Mouse (Mus musculus) myocyte (in vitro differentiated cells): ENCODE results near the gene Nrm.

ENCODE experiments used
- CEBPB ChIP-seq: IDR thresholded peaks from 2 replicates; pipeline ENCODE4 v1.6.1; 2011; ENCODE audit warnings: mild to moderate bottlenecking, moderate library complexity; ENCODE audit not compliant: poor library complexity, insufficient read depth, severe bottlenecking
- MAX ChIP-seq: IDR thresholded peaks from one replicate; pipeline ENCODE4 v1.6.1; 2011; ENCODE audit warnings: low read depth, mild to moderate bottlenecking, control low read depth
- MYOD1 ChIP-seq, 3 experiments: IDR thresholded peaks; one replicate each; pipeline ENCODE4 v1.6.1; 2011; ENCODE audit warnings: control low read depth in 2 of 3, low read depth in 2 of 3, mild to moderate bottlenecking in 2 of 3, moderate library complexity in 1 of 3; ENCODE audit not compliant: insufficient read length in 2 of 3, control insufficient read depth in 1 of 3
- MYOG ChIP-seq, 3 experiments: IDR thresholded peaks; one replicate each; pipeline ENCODE4 v1.6.1; 2011; ENCODE audit warnings: control low read depth in 2 of 3, low read depth in 2 of 3, mild to moderate bottlenecking in 2 of 3; ENCODE audit not compliant: insufficient read length in 2 of 3, control insufficient read depth in 1 of 3, insufficient read depth in 1 of 3
- POLR2A ChIP-seq: IDR thresholded peaks from one replicate; pipeline ENCODE4 v1.6.1; 2011; ENCODE audit warnings: low read depth, mild to moderate bottlenecking, control low read depth, moderate library complexity; ENCODE audit not compliant: insufficient read length
- POLR2AphosphoS2 ChIP-seq: IDR thresholded peaks from one replicate; pipeline ENCODE4 v1.6.1; 2011; ENCODE audit warnings: low read depth, control low read depth; ENCODE audit not compliant: insufficient read length
- REST ChIP-seq: IDR thresholded peaks from one replicate; pipeline ENCODE4 v1.6.1; 2011; ENCODE audit warnings: mild to moderate bottlenecking, control low read depth, moderate library complexity; ENCODE audit not compliant: insufficient read depth, insufficient read length
- TCF12 ChIP-seq: IDR thresholded peaks from one replicate; pipeline ENCODE4 v1.6.1; 2011; ENCODE audit warnings: mild to moderate bottlenecking, control low read depth; ENCODE audit not compliant: poor library complexity, insufficient read depth, severe bottlenecking
- TCF3 ChIP-seq: IDR thresholded peaks from one replicate; pipeline ENCODE4 v1.6.1; 2011; ENCODE audit warnings: low read depth, control low read depth; ENCODE audit not compliant: insufficient read length
- USF1 ChIP-seq: IDR thresholded peaks from one replicate; pipeline ENCODE4 v1.6.1; 2011; ENCODE audit warnings: low read depth, mild to moderate bottlenecking, control low read depth, moderate library complexity

GRCm38 (mm10) chr17:35873774-35874519 lies 12.8 kb downstream of the Nrm start:
- no peak for TF ChIP-seq POLR2A
- no peak for TF ChIP-seq REST
- TF ChIP-seq TCF3, result no peak
- no peak for TF ChIP-seq USF1
- no peak for TF ChIP-seq TCF12
- no peak for TF ChIP-seq MYOG (IDR thresholded peaks at IDR 0.05; ENCODE audit: control insufficient read depth in 1 of 3, insufficient read depth in 1 of 3, insufficient read length in 2 of 3, low read depth in 2 of 3)
- TF ChIP-seq MYOD1 (IDR thresholded peaks at IDR 0.05; ENCODE audit: control insufficient read depth in 1 of 3, insufficient read length in 2 of 3, low read depth in 2 of 3), result no peak
- no peak for TF ChIP-seq CEBPB
- TF ChIP-seq MAX, result no peak
- peak; percentile 19 for TF ChIP-seq POLR2AphosphoS2
